Mouse (Mus musculus): ENCODE measurements around the gene Acsf3.

GRCm38 (mm10) chr8:122824571-122824970 is 49.3 kb downstream of the Acsf3 start:
- TF ChIP-seq POLR2A (IDR thresholded peaks at IDR 0.05; ENCODE audit: borderline replicate concordance, low read depth, low read length) = no peak
- TF ChIP-seq CTCF (IDR thresholded peaks at IDR 0.05; ENCODE audit: low read depth, low read length) = no peak

All from bone marrow macrophage, adult 2 months (primary cell).